Mouse (Mus musculus) small intestine, adult 2 months (tissue): ENCODE results near the gene Nxph4.

Experiments
- CTCF ChIP-seq: fragments of 200-500 bp; IDR thresholded peaks from 2 replicates; pipeline ENCODE4 v1.5.1; 2012; ENCODE audit warnings: low read depth, mild to moderate bottlenecking, control low read depth, inconsistent platforms, low read length, moderate library complexity, mixed read lengths; ENCODE audit not compliant: insufficient replicate concordance, insufficient read length; ENCODE audit errors: extremely low read depth
- POLR2A ChIP-seq: fragments of 200-500 bp; IDR thresholded peaks from 2 replicates; pipeline ENCODE4 v1.6.1; 2012; ENCODE audit warnings: low read depth, mild to moderate bottlenecking, control low read depth, inconsistent platforms, low read length, moderate library complexity

DNA sequence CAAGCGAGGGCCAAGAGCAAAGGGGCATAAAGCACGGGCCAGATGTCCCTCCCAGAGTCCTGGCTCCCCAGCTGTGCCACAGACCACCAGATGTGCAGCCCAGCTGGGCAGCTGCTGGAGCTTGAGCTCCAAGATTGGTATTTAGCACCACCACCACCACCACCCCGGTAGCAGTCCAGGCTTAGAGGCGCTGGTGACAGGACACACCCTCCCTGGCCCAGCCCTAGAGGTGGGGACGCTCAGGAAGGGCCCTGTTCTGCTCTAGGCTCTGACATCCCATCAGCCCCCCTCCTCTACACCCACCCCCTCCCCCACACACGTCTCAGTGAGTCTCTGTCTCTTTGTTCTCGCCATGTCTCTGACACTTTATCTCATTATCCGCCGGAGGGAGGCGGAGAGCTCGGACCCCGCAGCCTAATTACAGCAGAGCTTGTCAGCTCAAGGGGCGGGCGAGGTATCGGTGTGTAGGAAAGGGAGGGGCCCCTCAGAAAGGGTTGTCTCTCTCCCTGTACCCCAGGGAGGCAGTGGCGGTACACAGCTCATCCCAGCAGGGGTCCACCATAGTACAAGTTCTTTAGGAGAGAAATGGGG is 20.8 kb downstream of the Nxph4 start:
- TF ChIP-seq CTCF = no peak
- TF ChIP-seq POLR2A = no peak
